Mouse (Mus musculus) hindbrain, embryonic 16.5 days (tissue): ENCODE measurements around the gene Zfp457. TPM values are rescaled to one million over a fixed set of nuclear protein-coding genes. Genes with fewer than 3 reads are reported as not detected.

Experiments used
- ATAC-seq: fragments of 200-750 bp; cut with Nextera tagmentation; 2 replicates; pipeline ENCODE4 v1.8.0; 2017; ENCODE audit warnings: moderate TSS enrichment, moderate library complexity
- H3K27ac ChIP-seq: fragments of 300-500 bp; sonication (generic); 2 replicates; pipeline ENCODE4 v1.5.1; 2014; ENCODE audit warnings: low read depth, mild to moderate bottlenecking, control low read depth, low read length, moderate library complexity
- H3K27me3 ChIP-seq: fragments of 300-500 bp; sonication (generic); replicated peaks from 2 replicates; pipeline ENCODE4 v1.6.1; 2014; ENCODE audit warnings: low read length; ENCODE audit not compliant: control insufficient read depth, insufficient read depth
- H3K36me3 ChIP-seq: fragments of 300-500 bp; sonication (generic); 2 replicates; pipeline ENCODE4 v1.6.1; 2014; ENCODE audit warnings: mild to moderate bottlenecking, low read length, moderate library complexity, mixed read lengths; ENCODE audit not compliant: control insufficient read depth, insufficient read depth
- H3K4me1 ChIP-seq: fragments of 300-500 bp; sonication (generic); 2 replicates; pipeline ENCODE4 v1.6.1; 2014; ENCODE audit warnings: low read depth, low read length; ENCODE audit not compliant: control insufficient read depth, insufficient read depth
- H3K4me2 ChIP-seq: fragments of 300-500 bp; sonication (generic); 2 replicates; pipeline ENCODE4 v1.6.1; 2014; ENCODE audit warnings: mild to moderate bottlenecking, low read length, control low read depth, moderate library complexity
- H3K4me3 ChIP-seq: fragments of 300-500 bp; sonication (generic); 2 replicates; pipeline ENCODE4 v1.5.1; 2014; ENCODE audit warnings: mild to moderate bottlenecking, low read length, control low read depth, moderate library complexity
- H3K9ac ChIP-seq: fragments of 300-500 bp; sonication (generic); 2 replicates; pipeline ENCODE4 v1.6.1; 2014; ENCODE audit warnings: low read depth, mild to moderate bottlenecking, control low read depth, low read length, moderate library complexity
- H3K9me3 ChIP-seq: fragments of 300-500 bp; sonication (generic); 2 replicates; pipeline ENCODE4 v1.6.1; 2014; ENCODE audit warnings: mild to moderate bottlenecking, low read length, moderate library complexity; ENCODE audit not compliant: control insufficient read depth
- WGBS: fragments of 180-500 bp; shearing (Covaris S2); extraction: QIAGEN DNeasy Blood & Tissue Kit; methylation state at CpG from one replicate; pipeline ENCODE4 v1.1.7; 2014; 5-methylcytosine and 5-hydroxymethylcytosine counted together
- polyA plus RNA-seq: library from polyadenylated mRNA; unstranded; fragments of >200 nt; fragmentation: Nextera tagmentation; extraction: Ambion mirVana; gene quantifications from 2 replicates; pipeline ENCODE4 v1.2.1, GENCODE M21; 2015

The Zfp457 gene
- polyA plus RNA-seq, 1 experiment from 2014 or later, result 1.1 TPM

DNA sequence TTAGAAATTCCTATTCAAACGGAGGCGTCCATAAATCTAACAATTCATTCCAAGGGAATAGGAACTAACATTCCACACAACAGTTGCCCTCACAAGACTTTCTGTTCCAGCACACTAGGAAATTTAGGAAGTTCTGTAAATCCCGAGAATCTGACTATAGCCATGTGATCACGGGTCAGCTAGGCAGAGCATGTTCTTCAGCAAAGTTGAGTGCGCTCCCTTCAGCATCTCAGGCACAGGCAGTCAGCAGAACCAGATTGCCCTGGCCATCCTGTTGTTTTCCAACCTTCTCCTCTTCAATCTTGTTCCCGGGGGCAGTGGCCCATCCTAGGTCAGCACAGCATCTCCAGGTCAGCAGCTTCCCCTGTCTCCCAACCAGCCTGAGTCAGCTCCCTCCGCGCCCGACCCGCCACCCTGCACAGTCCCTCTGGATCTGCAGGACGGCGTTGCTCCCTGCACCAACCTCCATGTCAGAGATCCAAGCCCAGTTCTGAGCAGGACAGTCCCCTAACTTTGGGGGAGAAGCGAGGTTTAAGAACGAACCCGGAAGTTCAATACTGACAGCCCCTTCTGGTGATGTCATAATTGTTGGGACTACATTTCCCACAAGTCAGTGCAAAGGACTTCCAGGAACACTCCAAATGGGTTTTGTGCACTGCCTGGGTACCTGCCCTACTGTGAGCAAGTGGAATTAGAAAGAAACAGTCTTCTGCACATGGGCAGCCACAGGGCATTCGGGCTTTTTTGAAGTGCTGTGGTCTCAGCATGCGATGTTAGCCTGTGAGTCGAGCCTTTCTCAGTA is 37.5 kb downstream of the Zfp457 start:
- Histone ChIP-seq H3K27ac (peak overlapping the region; percentile 64; the same call in 1 of the 2 replicates), H3K4me2 (peak overlapping the region; percentile 80), H3K27me3 (no peaks in the 10 kb centered on the region), H3K36me3 (peaks cover 3% of the 10 kb centered on the region; the same call in 1 of the 2 replicates), H3K9ac (peak overlapping the region; percentile 79), H3K9me3 (peaks cover 3% of the 10 kb centered on the region; the same call in 1 of the 2 replicates), H3K4me3 (peak overlapping the region; percentile 79), H3K4me1 (no peaks in the 10 kb centered on the region; the same call in 1 of the 2 replicates)
- ATAC-seq, result peak; percentile 100
- WGBS, result 9% methylated on average over 18 of the region's 18 CpGs

Other genes with a start within 250 kb of the Zfp457 start
- gene Zfp712, start 245.3 kb downstream of the Zfp457 start, polyA plus RNA-seq, result 6.7 and 7.0 TPM in 2 replicates
- gene Zfp708, start 208.5 kb downstream of the Zfp457 start, polyA plus RNA-seq, result 7.0 and 7.1 TPM in 2 replicates
- 1.1 and 2.0 TPM in 2 replicates for gene Gm28557, start 197.9 kb downstream of the Zfp457 start, polyA plus RNA-seq
- 0.12 and 0.19 TPM in 2 replicates for gene Rslcan18, start 190.2 kb downstream of the Zfp457 start, polyA plus RNA-seq
- gene Zfp759, start 184.8 kb downstream of the Zfp457 start, polyA plus RNA-seq, result 4.6 and 5.0 TPM in 2 replicates
- gene Rsl1, start 133.3 kb downstream of the Zfp457 start, polyA plus RNA-seq, result 6.3 and 6.4 TPM in 2 replicates
- 2.2 and 2.6 TPM in 2 replicates for gene Zfp455, start 112.0 kb downstream of the Zfp457 start, polyA plus RNA-seq
- 4.4 and 5.5 TPM in 2 replicates for gene Zfp458, start 28.0 kb downstream of the Zfp457 start, polyA plus RNA-seq
- gene Zfp595, start 26.1 kb upstream of the Zfp457 start, polyA plus RNA-seq, result 1.4 and 1.5 TPM in 2 replicates
- not detected in 2 replicates for gene Gm28044, start 54.1 kb upstream of the Zfp457 start, polyA plus RNA-seq
- gene Zfp953, start 54.1 kb upstream of the Zfp457 start, polyA plus RNA-seq, result 0.58 and 0.60 TPM in 2 replicates
- gene Gm28041, start 69.2 kb upstream of the Zfp457 start, polyA plus RNA-seq, result not detected in 2 replicates
- gene Zfp456, start 69.3 kb upstream of the Zfp457 start, polyA plus RNA-seq, result 0.72 and 0.78 TPM in 2 replicates
- 4.2 and 6.5 TPM in 2 replicates for gene Zfp429, start 93.3 kb upstream of the Zfp457 start, polyA plus RNA-seq
- 1.8 TPM in 2 replicates for gene Zfp459, start 114.9 kb upstream of the Zfp457 start, polyA plus RNA-seq
- gene Zfp874a, start 145.1 kb upstream of the Zfp457 start, polyA plus RNA-seq, result 5.7 and 7.1 TPM in 2 replicates
- gene Zfp874b, start 177.8 kb upstream of the Zfp457 start, polyA plus RNA-seq, result 3.2 and 3.3 TPM in 2 replicates
- gene Zfp58, start 194.1 kb upstream of the Zfp457 start, polyA plus RNA-seq, result 9.8 and 10.5 TPM in 2 replicates
- gene Gm26965, start 219.7 kb upstream of the Zfp457 start, polyA plus RNA-seq, result 0.16 TPM in 1 of 2 replicates, not detected in the other
- 32.6 and 37.6 TPM in 2 replicates for gene Zfp87, start 219.7 kb upstream of the Zfp457 start, polyA plus RNA-seq
- 12.3 and 13.6 TPM in 2 replicates for gene Zfp748, start 247.3 kb upstream of the Zfp457 start, polyA plus RNA-seq